8 mouse cellular contexts compared by ENCODE assay signal in the genomic region with DNA sequence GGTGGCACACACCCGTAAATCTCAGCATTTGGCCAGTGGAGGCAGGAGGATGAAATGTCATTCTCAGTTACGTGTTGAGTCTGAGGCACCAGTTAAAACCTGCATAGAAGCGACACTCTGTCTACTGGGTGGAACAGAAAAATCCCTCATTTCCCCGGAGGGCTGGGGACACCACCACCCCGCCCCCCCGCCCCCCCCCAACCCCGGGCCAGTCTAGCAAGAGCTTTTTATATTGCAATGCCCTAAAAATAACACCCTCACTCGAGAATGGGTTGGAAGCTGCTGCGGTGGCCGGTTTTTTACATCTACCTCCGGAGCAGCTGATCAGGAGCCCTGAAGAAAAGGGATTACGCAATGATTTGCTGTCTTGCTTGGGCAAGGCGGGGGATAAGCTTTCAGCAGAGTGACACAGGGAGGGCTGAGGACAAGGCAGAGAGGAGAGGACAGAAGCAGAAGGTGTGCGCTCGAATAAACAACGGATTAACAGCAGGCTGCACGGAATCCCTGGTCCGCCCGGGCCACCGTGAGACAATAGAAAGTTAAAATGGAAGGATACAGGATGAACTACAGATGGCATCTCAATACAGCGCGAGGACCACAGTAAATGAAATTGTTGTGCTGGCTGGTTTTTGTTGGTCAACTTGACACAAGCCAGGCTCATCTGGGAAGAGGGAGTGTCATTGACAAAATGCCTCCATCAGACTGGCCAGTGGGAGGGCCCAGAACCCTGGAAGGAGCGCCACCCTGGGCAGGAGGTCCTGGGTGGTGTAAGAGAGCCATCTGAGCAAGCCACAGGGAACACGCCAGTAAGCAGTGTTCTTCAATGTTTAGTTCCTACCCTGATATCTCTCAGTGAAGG. TPM values are rescaled to one million over a fixed set of nuclear protein-coding genes. Genes with fewer than 3 reads are reported as not detected.
A peak's percentile ranks its signal among the peaks of the same experiment; 100 is the strongest.
DNase-seq lines count a peak whose midpoint lies in the region; TF ChIP-seq lines count a peak whose summit lies in the region.

No protein-coding gene starts in this region.

- H3ac ChIP-seq in myocyte (ENCODE audit: control insufficient read depth, insufficient read length) = no peak overlapping the region

- H3K27ac ChIP-seq in heart, adult 2 months = peak overlapping the region; percentile 82
- no peak overlapping the region for H3K27ac ChIP-seq in limb, embryonic 10.5 days
- H3K27ac ChIP-seq in thymus, adult 2 months (ENCODE audit: control insufficient read depth, insufficient read depth, low read length) = no peak overlapping the region

- intact Hi-C loops in heart, adult 2 months (cut with DNase I) = no loop called here

- TF ChIP-seq POLR2A in heart, adult 2 months (IDR thresholded peaks at IDR 0.05; ENCODE audit: insufficient read depth, low read depth, low read length) = peak; percentile 29; the same call in 1 of the 2 replicates
- TF ChIP-seq POLR2A in myocyte (IDR thresholded peaks at IDR 0.05; ENCODE audit: insufficient read length, low read depth) = peak; percentile 27
- no peak for TF ChIP-seq POLR2A in thymus, adult 2 months (IDR thresholded peaks at IDR 0.05; ENCODE audit: control insufficient read depth, extremely low read depth, insufficient read depth, low read length, poor library complexity)

- H3K4me2 ChIP-seq in myocyte (ENCODE audit: low read depth) = peak overlapping the region; percentile 65

- H3K79me2 ChIP-seq in heart, adult 2 months (replicated peaks; ENCODE audit: control insufficient read depth, insufficient read depth, low read length) = no peaks in the 10 kb centered on the region
- H3K79me2 ChIP-seq in myocyte (ENCODE audit: control insufficient read depth, insufficient read depth) = no peaks in the 10 kb centered on the region

- no peaks in the 10 kb centered on the region for H3K9me3 ChIP-seq in limb, embryonic 10.5 days (replicated peaks)

- peak overlapping the region; percentile 63 for H3K9ac ChIP-seq in heart, adult 2 months (ENCODE audit: low read depth, low read length)

- no peak for TF ChIP-seq CTCF in heart, adult 2 months (IDR thresholded peaks at IDR 0.05)
- no peak for TF ChIP-seq CTCF in thymus, adult 2 months (IDR thresholded peaks at IDR 0.05; ENCODE audit: borderline replicate concordance, control insufficient read depth, extremely low read depth, insufficient read depth, low read length, poor library complexity)

- DNase-seq in left cerebral cortex, adult 18-20 months (ENCODE audit: low spot score in 2 of 2) = peak; percentile 32 to 37
- DNase-seq in left cerebral cortex, adult 9 months (ENCODE audit: low spot score in 2 of 2) = no peak
- DNase-seq in cerebellum, postnatal 10 days = peak; percentile 63 to 70
- peak; percentile 36 to 38 for DNase-seq in heart, adult 2 months
- peak; percentile 41 for DNase-seq in limb, embryonic 10.5 days (ENCODE audit: low spot score)
- DNase-seq in natural killer cell, adult 2 months (ENCODE audit: low spot score in 2 of 2) = no peak
- no peak for DNase-seq in thymus, adult 2 months

- no peaks in the 10 kb centered on the region for H3K36me3 ChIP-seq in heart, adult 2 months (ENCODE audit: control insufficient read depth, insufficient read depth, low read length)
- no peaks in the 10 kb centered on the region for H3K36me3 ChIP-seq in limb, embryonic 10.5 days
- H3K36me3 ChIP-seq in myocyte (ENCODE audit: control insufficient read depth, insufficient read depth) = no peaks in the 10 kb centered on the region
- H3K36me3 ChIP-seq in thymus, adult 2 months (ENCODE audit: control insufficient read depth, insufficient read depth, low read length) = no peaks in the 10 kb centered on the region

- TF ChIP-seq EP300 in heart, adult 2 months (IDR thresholded peaks at IDR 0.05; ENCODE audit: insufficient read depth, low read depth, low read length) = no peak

- H3K4me1 ChIP-seq in heart, adult 2 months (ENCODE audit: control insufficient read depth, insufficient read depth, low read length) = peaks cover 2% of the 10 kb centered on the region
- peaks cover 13% of the 10 kb centered on the region for H3K4me1 ChIP-seq in limb, embryonic 10.5 days
- H3K4me1 ChIP-seq in thymus, adult 2 months (replicated peaks; ENCODE audit: control insufficient read depth, insufficient read depth, low read length) = no peaks in the 10 kb centered on the region

- H3K4me3 ChIP-seq in heart, adult 2 months = peak overlapping the region; percentile 50
- H3K4me3 ChIP-seq in limb, embryonic 10.5 days = peak overlapping the region; percentile 45
- no peak overlapping the region for H3K4me3 ChIP-seq in myocyte
- H3K4me3 ChIP-seq in thymus, adult 2 months (ENCODE audit: control insufficient read depth, insufficient read depth, low read length) = no peak overlapping the region

- WGBS in heart, adult 2 months = 6% methylated on average over 24 of the region's 24 CpGs
- 6% methylated on average over 24 of the region's 24 CpGs for WGBS in limb, embryonic 10.5 days
- 12% methylated on average over 24 of the region's 24 CpGs for WGBS in thymus, adult 2 months

- no peaks in the 10 kb centered on the region for H3K27me3 ChIP-seq in heart, adult 2 months (ENCODE audit: control insufficient read depth, insufficient read depth, low read length)
- 0 out of 2 replicates have a peak, but pooled peaks cover 5% of the 10 kb centered on the region for H3K27me3 ChIP-seq in limb, embryonic 10.5 days (ENCODE audit: low read depth, poor library complexity, severe bottlenecking)
- no peaks in the 10 kb centered on the region for H3K27me3 ChIP-seq in myocyte (ENCODE audit: control insufficient read depth, insufficient read depth, insufficient read length)
- H3K27me3 ChIP-seq in thymus, adult 2 months (ENCODE audit: control insufficient read depth, insufficient read depth, low read length) = no peaks in the 10 kb centered on the region

TF ChIP-seq in myocyte, 11 proteins besides CTCF, POLR2A, EP300 and RAD21:
- TF ChIP-seq SRF (IDR thresholded peaks at IDR 0.05; ENCODE audit: control insufficient read depth, insufficient read length, low read depth) (no peak), TCF3 (IDR thresholded peaks at IDR 0.05; ENCODE audit: insufficient read length, low read depth) (no peak), MAX (IDR thresholded peaks at IDR 0.05; ENCODE audit: low read depth) (no peak), CEBPB (IDR thresholded peaks at IDR 0.05; ENCODE audit: insufficient read depth, poor library complexity, severe bottlenecking) (peak; percentile 95), POLR2AphosphoS2 (IDR thresholded peaks at IDR 0.05; ENCODE audit: insufficient read length, low read depth) (no peak), MYOG (IDR thresholded peaks at IDR 0.05; ENCODE audit: control insufficient read depth in 1 of 3, insufficient read depth in 1 of 3, insufficient read length in 2 of 3, low read depth in 2 of 3) (peak in 1 of 3 experiments; percentile 26), TCF12 (IDR thresholded peaks at IDR 0.05; ENCODE audit: insufficient read depth, poor library complexity, severe bottlenecking) (no peak), E2F4 (IDR thresholded peaks at IDR 0.05; ENCODE audit: insufficient read depth) (no peak), USF1 (IDR thresholded peaks at IDR 0.05; ENCODE audit: low read depth) (no peak), MYOD1 (IDR thresholded peaks at IDR 0.05; ENCODE audit: control insufficient read depth in 1 of 3, insufficient read length in 2 of 3, low read depth in 2 of 3) (peak in 1 of 3 experiments; percentile 13), REST (IDR thresholded peaks at IDR 0.05; ENCODE audit: insufficient read depth, insufficient read length) (no peak)

RNA-seq across cellular contexts. Expression of a gene that starts 15.7 kb away (rescaled TPM):
- 10 to 100 TPM; 93.8 to 96.2 TPM for total RNA-seq in left cerebral cortex, adult 18-20 months (2021)
- total RNA-seq in heart, adult 2 months (2021) = 10 to 100 TPM; 64.3 to 68.2 TPM
- polyA plus RNA-seq in heart, adult 2 months (2012; rRNA removed) = 22.4 and 32.6 TPM in 2 replicates
- 76.8 and 78.2 TPM in 2 replicates for polyA plus RNA-seq in limb, embryonic 10.5 days (2016; fragmentation: Nextera tagmentation; extraction: Ambion mirVana)
- polyA plus RNA-seq in myocyte (2012; fragmentation: generic; extraction: Trizol) = 70.9 TPM
- polyA plus RNA-seq in thymus, adult 2 months (2012; rRNA removed) = 20.8 and 23.5 TPM in 2 replicates

RNA-seq across cellular contexts. Expression of a gene that starts 32.9 kb away (rescaled TPM):
- total RNA-seq in left cerebral cortex, adult 18-20 months (2021) = 10 to 100 TPM; 45.2 to 45.3 TPM
- total RNA-seq in heart, adult 2 months (2021) = 10 to 100 TPM; 22.5 to 23.5 TPM
- polyA plus RNA-seq in heart, adult 2 months (2012; rRNA removed) = 16.8 and 26.2 TPM in 2 replicates
- polyA plus RNA-seq in limb, embryonic 10.5 days (2016; fragmentation: Nextera tagmentation; extraction: Ambion mirVana) = 71.0 and 82.1 TPM in 2 replicates
- 29.1 TPM for polyA plus RNA-seq in myocyte (2012; fragmentation: generic; extraction: Trizol)
- 42.6 and 45.2 TPM in 2 replicates for polyA plus RNA-seq in thymus, adult 2 months (2012; rRNA removed)

RNA-seq across cellular contexts. Expression of a gene that starts 58.0 kb away (rescaled TPM):
- total RNA-seq in left cerebral cortex, adult 18-20 months (2021) = 10 to 100 TPM; 20.2 to 23.7 TPM
- 10 to 100 TPM; 21.0 to 25.8 TPM for total RNA-seq in heart, adult 2 months (2021)
- 17.9 and 38.0 TPM in 2 replicates for polyA plus RNA-seq in heart, adult 2 months (2012; rRNA removed)
- 28.9 and 29.4 TPM in 2 replicates for polyA plus RNA-seq in limb, embryonic 10.5 days (2016; fragmentation: Nextera tagmentation; extraction: Ambion mirVana)
- polyA plus RNA-seq in myocyte (2012; fragmentation: generic; extraction: Trizol) = 14.3 TPM
- polyA plus RNA-seq in thymus, adult 2 months (2012; rRNA removed) = 72.4 and 76.2 TPM in 2 replicates

Comparison
In these comparisons a context has a peak if more than half of its experiments do, and no peak if none do; other contexts are left out.
1. DNase-seq: peak in left cerebral cortex, adult 18-20 months (2 of 2), cerebellum, postnatal 10 days (2 of 2), heart, adult 2 months (2 of 2) and limb, embryonic 10.5 days (single experiment); none in left cerebral cortex, adult 9 months (0 of 2), natural killer cell, adult 2 months (0 of 2) and thymus, adult 2 months (single experiment).
2. H3K4me3 ChIP-seq: peak in heart, adult 2 months (single experiment) and limb, embryonic 10.5 days (single experiment); none in myocyte (single experiment) and thymus, adult 2 months (single experiment).